Mouse (Mus musculus) naive thymus-derived CD4-positive, alpha-beta T cell, adult 2 months (primary cell): ENCODE measurements at regions not wholly inside any gene's neighbourhood (a gene's known extent, or its start where the extent isn't known, plus 50 kb on each side); places are given as distances from the start of the nearest gene placed in this dataset.

Experiments used
- DNase-seq: peaks from one replicate; pipeline ENCODE4 v3.0.0-alpha.2; 2011; ENCODE audit warnings: low read depth

DNA sequence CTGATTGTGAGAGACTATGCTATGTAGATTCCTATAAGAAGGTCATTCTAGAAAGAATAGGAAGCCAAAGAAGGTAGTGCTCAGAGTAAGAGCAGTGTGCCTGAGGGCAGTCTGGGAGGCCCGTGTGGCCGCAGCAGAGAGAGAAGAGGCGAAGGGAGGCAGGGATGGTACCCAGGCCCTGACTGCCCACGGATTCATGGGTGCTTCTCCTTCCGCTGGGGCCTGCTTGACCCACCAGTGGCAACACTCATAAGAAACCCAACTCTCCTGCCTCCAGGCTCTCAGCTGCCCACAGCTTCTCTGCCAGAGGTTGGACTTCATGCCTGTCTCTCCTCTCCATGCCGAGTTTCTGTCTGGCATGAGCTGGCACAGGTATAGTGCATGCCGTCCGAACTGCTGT is 60.6 kb upstream of the Twist2 start:
- DNase-seq = no peak

DNA sequence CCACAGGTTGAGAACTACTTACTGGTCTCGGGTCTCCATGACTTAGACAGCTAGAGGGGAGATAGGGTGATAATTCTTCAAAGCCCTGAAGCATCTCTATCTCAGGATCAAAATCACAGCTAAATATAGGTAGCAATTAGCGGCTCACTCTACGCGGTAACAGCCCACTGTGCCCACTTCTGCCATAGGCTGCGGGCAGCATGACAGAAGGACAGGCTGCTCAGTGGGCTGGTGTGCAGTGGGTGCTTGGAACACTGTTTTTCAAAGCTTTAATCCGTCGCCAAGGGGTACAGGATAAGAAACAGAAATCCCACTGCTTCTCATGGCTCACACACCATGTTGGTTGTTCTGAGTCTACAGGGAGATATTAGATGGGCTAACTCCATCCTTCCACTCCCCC is 59.2 kb upstream of the Twist2 start:
- no peak for DNase-seq

DNA sequence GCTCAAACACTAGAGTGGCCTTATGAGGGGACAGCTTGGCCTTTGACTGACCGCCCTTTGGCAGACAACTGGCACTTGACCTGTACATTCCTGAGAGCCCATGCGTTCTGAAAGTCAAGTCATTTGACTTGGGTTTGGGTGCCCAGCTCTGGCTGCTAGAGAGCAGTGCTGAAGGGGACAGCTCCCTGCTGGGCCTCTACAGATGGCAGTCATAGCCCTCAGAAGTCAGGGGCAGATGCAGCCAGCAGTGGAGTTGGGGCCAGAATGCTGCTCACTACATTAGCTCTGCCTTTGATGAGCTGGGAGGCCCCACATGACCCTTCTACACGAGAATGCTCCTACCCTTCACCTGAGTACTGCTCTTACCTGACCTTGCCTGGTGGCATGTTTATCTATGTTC is 58.3 kb upstream of the Twist2 start:
- DNase-seq = no peak

DNA sequence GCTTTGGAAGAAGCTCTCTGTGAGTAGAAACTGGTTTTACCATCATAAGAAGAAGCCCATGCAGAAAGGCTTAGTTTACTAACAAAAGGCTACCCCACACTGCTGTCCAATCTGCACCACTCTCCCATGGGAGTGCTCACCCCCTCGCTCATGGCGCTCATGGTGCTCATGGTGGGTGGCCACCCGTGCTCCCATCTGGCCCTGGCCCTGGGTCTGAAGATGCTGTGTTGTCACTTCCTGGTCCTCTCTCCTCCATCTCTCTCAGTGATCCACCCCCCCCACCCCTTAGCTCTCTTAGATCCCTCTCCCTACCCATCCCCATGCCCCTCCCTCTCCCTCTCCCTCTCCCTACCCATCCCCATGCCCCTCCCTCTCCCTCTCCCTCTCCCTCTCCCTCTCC is 57.2 kb upstream of the Twist2 start:
- no peak for DNase-seq

DNA sequence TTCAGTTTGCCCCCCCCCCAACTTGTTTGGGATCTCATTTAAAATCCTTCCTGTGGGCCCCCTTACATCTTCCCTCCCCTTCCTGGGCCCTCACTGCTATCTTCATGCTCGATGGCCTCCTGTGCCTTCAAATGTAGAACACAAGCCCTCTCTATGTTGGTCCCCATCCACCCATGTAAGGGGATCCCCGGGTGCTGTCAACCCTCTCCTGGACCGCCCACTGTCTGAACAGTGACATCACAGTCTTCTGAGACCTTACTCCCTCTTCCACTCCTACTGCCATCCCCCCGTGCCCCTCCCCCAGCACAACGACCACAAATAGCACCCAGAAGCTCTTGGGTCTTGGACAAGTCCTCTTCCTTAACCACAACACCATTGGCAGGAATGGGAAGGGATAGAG is 56.6 kb upstream of the Twist2 start:
- no peak for DNase-seq

DNA sequence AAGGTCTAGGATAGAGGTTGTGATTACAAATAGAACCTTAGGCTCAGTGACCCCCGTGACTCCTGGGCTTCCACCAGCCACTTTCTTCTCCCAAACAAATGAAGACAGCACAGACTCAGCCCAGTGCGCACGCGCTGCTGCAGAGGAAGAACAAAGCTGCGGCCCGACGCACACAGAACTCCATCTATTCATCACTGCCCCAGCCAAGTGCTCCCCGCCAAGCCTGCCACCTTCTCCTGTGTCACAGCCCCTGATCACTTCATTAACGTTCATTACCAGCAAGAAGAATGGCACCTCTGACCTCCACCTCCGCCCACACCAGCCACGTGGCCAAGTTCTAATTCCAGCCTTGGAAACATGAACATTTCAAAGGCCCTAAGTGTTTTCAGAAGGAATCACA is 53.7 kb upstream of the Twist2 start:
- DNase-seq = no peak
